Mouse (Mus musculus): ENCODE measurements around the gene St5.

- TF ChIP-seq POLR2A (IDR thresholded peaks at IDR 0.05; ENCODE audit: low read depth, low read length) (no peak), CTCF (conservative IDR thresholded peaks at IDR 0.05; ENCODE audit: insufficient read depth, insufficient read length, low read depth, low read length) (no peak)
Measured at GRCm38 (mm10) chr7:109566841-109567768, 136.3 kb downstream of the St5 start.

Measured in kidney, adult 2 months (tissue).